In the genomic region with DNA sequence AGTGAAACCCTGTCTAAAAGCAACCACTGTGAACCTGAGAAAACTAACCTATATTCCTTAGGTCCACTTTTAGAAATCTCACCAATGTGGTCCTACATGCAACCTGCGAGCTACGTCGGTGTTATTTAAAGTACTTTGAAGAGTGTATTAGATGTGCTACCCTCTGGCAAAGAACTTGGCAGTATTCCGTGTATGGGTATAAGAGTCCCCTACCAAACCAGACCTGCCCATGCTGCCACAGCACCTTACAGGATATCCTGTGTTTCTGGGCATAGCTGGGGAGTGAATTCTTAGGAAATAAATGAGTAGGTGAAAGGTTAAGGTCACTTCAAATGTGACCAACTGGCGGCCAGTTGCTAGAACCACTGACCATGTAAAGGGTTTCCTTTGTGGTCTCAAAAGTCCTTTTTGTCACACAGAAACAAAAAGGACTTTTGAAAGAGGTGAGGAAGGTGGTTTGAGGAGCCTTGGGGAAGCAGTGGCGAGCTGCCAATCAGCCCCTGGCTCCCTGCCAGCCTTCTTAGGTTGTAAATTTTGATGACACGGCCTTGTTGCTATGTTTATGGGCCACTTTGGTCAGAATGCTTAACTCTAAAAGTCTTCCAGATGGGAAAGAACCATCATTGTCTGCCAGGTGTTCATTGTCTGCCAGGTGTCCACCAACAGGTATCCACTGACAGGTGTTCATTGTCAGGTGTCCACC, we compare ENCODE assay signal across 12 mouse cellular contexts. TPM values are rescaled to one million over a fixed set of nuclear protein-coding genes. Genes with fewer than 3 reads are reported as not detected.
DNase-seq lines count a peak whose midpoint lies in the region; ATAC-seq lines count a peak whose summit lies in the region.
"Had no signal": no experiment of that assay in that cellular context is flagged by ENCODE, and none has a peak within 500 bp of the region (broad histone marks: within the 10 kb centered on the region; RNA-seq: fewer than 3 reads in every experiment).

No protein-coding gene starts in this region.

- no peaks in the 10 kb centered on the region for H3K9me3 ChIP-seq in intestine, embryonic 16.5 days (ENCODE audit: control insufficient read depth, low read length)
- H3K9me3 ChIP-seq in intestine, embryonic 15.5 days, result no peaks in the 10 kb centered on the region
- H3K9me3 ChIP-seq: G1E; heart, embryonic 15.5 days; neural tube, embryonic 13.5 days had no signal

- no peak overlapping the region for H3K27ac ChIP-seq in intestine, embryonic 16.5 days (ENCODE audit: low read length)
- no peak overlapping the region for H3K27ac ChIP-seq in intestine, embryonic 15.5 days
- H3K27ac ChIP-seq: heart, embryonic 15.5 days; macrophage; neural tube, embryonic 13.5 days had no signal

- H3K9ac ChIP-seq in intestine, embryonic 16.5 days (ENCODE audit: low read depth, low read length), result no peak overlapping the region
- no peak overlapping the region for H3K9ac ChIP-seq in intestine, embryonic 15.5 days
- H3K9ac ChIP-seq: heart, embryonic 15.5 days; neural tube, embryonic 13.5 days had no signal

- no peaks in the 10 kb centered on the region for H3K27me3 ChIP-seq in intestine, embryonic 16.5 days (replicated peaks; ENCODE audit: control insufficient read depth, insufficient read depth, low read length)
- no peaks in the 10 kb centered on the region for H3K27me3 ChIP-seq in intestine, embryonic 15.5 days (replicated peaks)
- H3K27me3 ChIP-seq: heart, embryonic 15.5 days; neural tube, embryonic 13.5 days had no signal

- 65% methylated on average over 7 of the region's 7 CpGs for whole genome bisulfite sequencing in intestine, embryonic 16.5 days
- WGBS in intestine, embryonic 15.5 days, result 65% methylated on average over 7 of the region's 7 CpGs

- DNase-seq in 3T3-L1 (ENCODE audit: low read depth, low spot score), result peak; percentile 57
- DNase-seq in adrenal gland, adult 18-20 months (ENCODE audit: low spot score in 2 of 2), result peak; percentile 54 to 71
- peak; percentile 69 for DNase-seq in kidney, adult 9 months
- DNase-seq in thymus, postnatal 36 days, result no peak
- DNase-seq in heart, adult 8-10 months (ENCODE audit: low spot score), result no peak

- no peak overlapping the region for H3K4me2 ChIP-seq in intestine, embryonic 16.5 days (ENCODE audit: low read depth, low read length)
- H3K4me2 ChIP-seq in intestine, embryonic 15.5 days (replicated peaks), result no peak overlapping the region
- H3K4me2 ChIP-seq: heart, embryonic 15.5 days; neural tube, embryonic 13.5 days had no signal

- peak; percentile 25; the same call in 1 of the 2 replicates for ATAC-seq in intestine, embryonic 16.5 days
- ATAC-seq in intestine, embryonic 15.5 days, result no peak
- no peak for ATAC-seq in monocyte, adult 5-6 weeks (replicated peaks; ENCODE audit: insufficient number of reproducible peaks, low FRiP score, low TSS enrichment, poor library complexity, severe bottlenecking)

- H3K4me1 ChIP-seq in intestine, embryonic 16.5 days (ENCODE audit: control insufficient read depth, insufficient read depth, low read length), result no peaks in the 10 kb centered on the region
- peaks cover 3% of the 10 kb centered on the region; the same call in 1 of the 2 replicates for H3K4me1 ChIP-seq in intestine, embryonic 15.5 days (replicated peaks)

- H3K4me3 ChIP-seq in intestine, embryonic 16.5 days (ENCODE audit: low read length), result no peak overlapping the region
- H3K4me3 ChIP-seq in intestine, embryonic 15.5 days (replicated peaks), result no peak overlapping the region
- H3K4me3 ChIP-seq: heart, embryonic 15.5 days; neural tube, embryonic 13.5 days had no signal

- H3K36me3 ChIP-seq in intestine, embryonic 16.5 days (ENCODE audit: control insufficient read depth, insufficient read depth, low read length), result peaks cover 4% of the 10 kb centered on the region
- peaks cover 2% of the 10 kb centered on the region; the same call in 1 of the 2 replicates for H3K36me3 ChIP-seq in intestine, embryonic 15.5 days

RNA-seq across cellular contexts. Expression of gene Prkab1, which starts 41.5 kb away (rescaled TPM):
- 74.8 and 83.1 TPM in 2 replicates for polyA plus RNA-seq in intestine, embryonic 16.5 days (2015; fragmentation: Nextera tagmentation; extraction: Ambion mirVana)
- 68.4 and 69.9 TPM in 2 replicates for polyA plus RNA-seq in intestine, embryonic 15.5 days (2015; fragmentation: Nextera tagmentation; extraction: Ambion mirVana)
- 10 to 100 TPM; 48.3 to 85.0 TPM for total RNA-seq in adrenal gland, adult 18-20 months (2021)
- 22.0 to 41.6 TPM (median 35.4 TPM) in 3 replicates for total RNA-seq in monocyte, adult 5-6 weeks (2017)
- total RNA-seq in heart, adult 8-10 months (2022), result 10 to 100 TPM; 43.4 to 62.6 (median 47.1) TPM

Comparison
In these comparisons a context has a peak if more than half of its experiments do, and no peak if none do; other contexts are left out.
1. DNase-seq: peak in 3T3-L1 (single experiment), adrenal gland, adult 18-20 months (2 of 2) and kidney, adult 9 months (single experiment); none in thymus, postnatal 36 days (0 of 2) and heart, adult 8-10 months (single experiment).